Mouse (Mus musculus): ENCODE data around the gene Ints7. TPM values are rescaled to one million over a fixed set of nuclear protein-coding genes. Genes with fewer than 3 reads are reported as not detected.

Gene Ints7
- polyA plus RNA-seq, 1 experiment from 2014 or later, result 26.7 TPM

DNA sequence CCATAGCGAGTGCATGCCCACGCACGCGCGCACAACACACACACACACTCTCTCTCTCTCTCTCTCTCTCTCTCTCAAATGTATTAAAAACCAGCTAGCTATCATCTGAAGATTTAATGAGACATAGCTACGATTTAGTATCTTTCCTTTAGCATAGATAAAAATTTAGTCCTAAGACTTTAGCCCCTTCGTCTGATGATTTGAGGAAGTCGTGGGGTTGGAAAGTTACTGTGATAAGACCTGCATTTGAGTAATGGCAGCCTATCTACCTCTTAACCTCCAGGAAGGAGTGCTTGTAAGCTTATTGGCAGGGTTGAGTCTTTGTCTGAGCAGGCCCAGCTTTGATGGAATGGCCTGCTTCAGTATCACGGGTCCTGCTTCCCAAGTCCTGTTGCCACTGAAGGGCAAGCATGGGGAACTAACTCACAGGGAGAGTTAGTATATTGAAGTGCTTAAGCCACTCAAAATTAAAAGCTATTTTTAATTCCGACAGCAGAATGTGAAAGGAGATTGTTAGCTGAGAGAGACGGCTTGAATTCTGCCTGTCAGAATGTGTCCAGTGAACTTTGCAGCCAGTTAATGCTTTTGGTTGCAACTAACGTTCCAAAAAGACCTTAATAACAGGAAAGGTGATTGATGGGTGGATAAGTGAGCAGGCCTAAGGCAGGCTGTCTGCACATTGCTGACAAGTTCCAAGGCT is 42.8 kb downstream of the Ints7 start:
- Histone ChIP-seq H3K4me2 (ENCODE audit: low read length) (no peak overlapping the region), H3K9me3 (ENCODE audit: control insufficient read depth, low read length) (no peaks in the 10 kb centered on the region), H3K27me3 (replicated peaks; ENCODE audit: control insufficient read depth, insufficient read depth, low read length) (no peaks in the 10 kb centered on the region), H3K36me3 (ENCODE audit: control insufficient read depth, insufficient read depth, low read length) (peaks cover 35% of the 10 kb centered on the region), H3K4me3 (ENCODE audit: low read length) (no peak overlapping the region), H3K4me1 (ENCODE audit: control insufficient read depth, insufficient read depth, low read depth, low read length) (no peaks in the 10 kb centered on the region), H3K9ac (ENCODE audit: low read depth, low read length) (no peak overlapping the region), H3K27ac (ENCODE audit: low read depth, low read length) (no peak overlapping the region)
- WGBS, result 93% methylated on average over 12 of the region's 12 CpGs
- ATAC-seq, result no peak

DNA sequence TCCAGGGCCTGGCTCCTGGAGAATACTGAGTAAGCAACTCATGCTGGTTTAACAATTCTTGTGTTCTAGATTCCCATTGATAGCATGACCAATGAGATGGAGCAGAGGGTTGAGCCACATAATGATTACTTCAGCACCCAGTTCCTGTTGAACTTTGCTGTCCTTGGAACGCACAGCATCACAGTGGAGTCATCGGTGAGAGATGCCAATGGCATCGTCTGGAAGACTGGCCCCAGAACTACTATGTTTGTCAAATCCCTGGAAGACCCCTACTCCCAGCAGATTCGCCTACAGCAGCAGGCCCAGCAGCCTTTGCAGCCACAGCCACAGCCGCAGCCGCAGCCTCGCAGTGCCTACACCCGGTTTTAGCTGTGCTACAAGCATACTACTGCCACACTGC is 45.7 kb downstream of the Ints7 start:
- WGBS, result 95% methylated on average over 8 of the region's 8 CpGs

DNA sequence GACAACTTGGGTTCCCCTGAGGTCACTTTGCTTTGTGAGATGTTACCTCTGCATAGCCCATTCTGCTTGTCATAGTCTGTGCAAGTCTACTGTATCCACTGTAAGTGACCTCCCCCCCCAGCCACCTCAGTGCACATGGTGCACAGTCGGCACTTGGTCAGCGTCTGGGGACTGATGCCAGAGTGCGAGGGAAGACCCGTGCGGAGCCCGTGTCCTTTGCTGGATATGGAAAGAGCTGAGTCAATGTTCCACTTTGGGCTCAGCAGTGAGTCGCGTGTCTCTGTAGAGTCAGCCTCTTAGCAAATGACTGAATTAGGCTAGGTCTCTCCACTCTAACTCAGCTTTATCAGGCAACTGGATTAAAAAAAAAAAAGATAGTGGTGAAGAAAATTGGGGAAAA is 47.4 kb downstream of the Ints7 start:
- H3K9me3 ChIP-seq (ENCODE audit: control insufficient read depth, low read length), result no peaks in the 10 kb centered on the region
- WGBS, result 94% methylated on average over 8 of the region's 8 CpGs

More for the DNA sequence above, 45.7 kb downstream of the Ints7 start:
- H3K4me1 ChIP-seq (ENCODE audit: control insufficient read depth, insufficient read depth, low read depth, low read length), result no peaks in the 10 kb centered on the region
- H3K4me3 ChIP-seq (ENCODE audit: low read length), result no peak overlapping the region
- peaks cover 26% of the 10 kb centered on the region for H3K36me3 ChIP-seq (ENCODE audit: control insufficient read depth, insufficient read depth, low read length)
- no peaks in the 10 kb centered on the region for H3K27me3 ChIP-seq (replicated peaks; ENCODE audit: control insufficient read depth, insufficient read depth, low read length)
- no peak overlapping the region for H3K27ac ChIP-seq (ENCODE audit: low read depth, low read length)
- no peak for ATAC-seq
- H3K4me2 ChIP-seq (ENCODE audit: low read length), result no peak overlapping the region
- H3K9me3 ChIP-seq (ENCODE audit: control insufficient read depth, low read length), result no peaks in the 10 kb centered on the region
- H3K9ac ChIP-seq (ENCODE audit: low read depth, low read length), result no peak overlapping the region

DNA sequence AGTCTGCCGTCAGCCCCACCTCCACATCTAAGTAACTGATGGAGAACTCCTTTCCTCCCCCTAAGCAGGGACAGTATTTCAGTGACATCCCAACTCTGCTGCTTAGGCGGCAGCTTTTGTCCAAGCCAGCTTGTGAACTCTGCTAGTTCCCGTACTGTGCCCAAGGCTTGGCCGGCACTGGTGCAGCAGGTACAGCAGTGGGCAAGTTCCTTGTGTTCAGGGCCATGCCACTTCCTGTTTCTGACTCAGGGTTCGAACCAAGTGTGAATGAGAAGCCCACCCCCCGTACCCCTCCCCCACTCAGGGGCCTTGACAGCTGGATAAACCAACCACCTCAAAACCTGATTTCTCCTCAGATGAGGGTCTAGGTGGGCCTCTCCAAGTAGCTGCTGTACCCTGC is 49.1 kb downstream of the Ints7 start:
- no peak overlapping the region for H3K4me3 ChIP-seq (ENCODE audit: low read length)
- no peak overlapping the region for H3K9ac ChIP-seq (ENCODE audit: low read depth, low read length)
- no peaks in the 10 kb centered on the region for H3K9me3 ChIP-seq (ENCODE audit: control insufficient read depth, low read length)
- no peaks in the 10 kb centered on the region for H3K27me3 ChIP-seq (replicated peaks; ENCODE audit: control insufficient read depth, insufficient read depth, low read length)
- H3K27ac ChIP-seq (ENCODE audit: low read depth, low read length), result no peak overlapping the region
- no peak for ATAC-seq
- WGBS, result 75% methylated on average over 6 of the region's 6 CpGs
- H3K4me2 ChIP-seq (ENCODE audit: low read length), result no peak overlapping the region
- no peaks in the 10 kb centered on the region for H3K4me1 ChIP-seq (ENCODE audit: control insufficient read depth, insufficient read depth, low read depth, low read length)
- peaks cover 12% of the 10 kb centered on the region for H3K36me3 ChIP-seq (ENCODE audit: control insufficient read depth, insufficient read depth, low read length)

More for the DNA sequence above, 47.4 kb downstream of the Ints7 start:
- H3K4me2 ChIP-seq (ENCODE audit: low read length), result no peak overlapping the region
- peaks cover 18% of the 10 kb centered on the region for H3K36me3 ChIP-seq (ENCODE audit: control insufficient read depth, insufficient read depth, low read length)
- no peak overlapping the region for H3K9ac ChIP-seq (ENCODE audit: low read depth, low read length)
- ATAC-seq, result no peak
- no peak overlapping the region for H3K27ac ChIP-seq (ENCODE audit: low read depth, low read length)
- no peak overlapping the region for H3K4me3 ChIP-seq (ENCODE audit: low read length)
- H3K27me3 ChIP-seq (replicated peaks; ENCODE audit: control insufficient read depth, insufficient read depth, low read length), result no peaks in the 10 kb centered on the region
- no peaks in the 10 kb centered on the region for H3K4me1 ChIP-seq (ENCODE audit: control insufficient read depth, insufficient read depth, low read depth, low read length)

DNA sequence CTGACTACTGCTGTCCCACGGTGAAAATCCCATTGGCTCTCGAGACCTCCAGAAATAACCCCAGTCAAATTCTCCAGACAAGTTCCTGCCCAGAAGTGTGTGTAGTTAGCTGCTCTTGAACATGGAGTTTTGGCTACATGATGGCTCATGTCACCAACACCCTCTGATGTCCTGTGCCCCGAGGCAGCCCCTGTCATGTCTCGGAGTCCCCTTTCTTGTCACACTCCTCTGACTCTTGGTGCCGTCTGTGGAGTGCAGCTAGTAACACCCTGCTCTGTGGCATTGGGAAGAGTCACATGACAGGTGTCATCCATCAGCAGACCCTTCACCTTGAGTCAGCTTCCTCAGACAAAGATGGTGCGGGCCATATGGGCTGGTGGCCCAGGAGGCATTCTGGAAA is 49.6 kb downstream of the Ints7 start:
- Histone ChIP-seq H3K4me1 (ENCODE audit: control insufficient read depth, insufficient read depth, low read depth, low read length) (no peaks in the 10 kb centered on the region), H3K27me3 (replicated peaks; ENCODE audit: control insufficient read depth, insufficient read depth, low read length) (no peaks in the 10 kb centered on the region), H3K9me3 (ENCODE audit: control insufficient read depth, low read length) (no peaks in the 10 kb centered on the region), H3K9ac (ENCODE audit: low read depth, low read length) (no peak overlapping the region), H3K27ac (ENCODE audit: low read depth, low read length) (no peak overlapping the region), H3K4me2 (ENCODE audit: low read length) (no peak overlapping the region), H3K36me3 (ENCODE audit: control insufficient read depth, insufficient read depth, low read length) (peaks cover 8% of the 10 kb centered on the region), H3K4me3 (ENCODE audit: low read length) (no peak overlapping the region)
- ATAC-seq, result no peak
- WGBS, result 71% methylated on average over 6 of the region's 6 CpGs

DNA sequence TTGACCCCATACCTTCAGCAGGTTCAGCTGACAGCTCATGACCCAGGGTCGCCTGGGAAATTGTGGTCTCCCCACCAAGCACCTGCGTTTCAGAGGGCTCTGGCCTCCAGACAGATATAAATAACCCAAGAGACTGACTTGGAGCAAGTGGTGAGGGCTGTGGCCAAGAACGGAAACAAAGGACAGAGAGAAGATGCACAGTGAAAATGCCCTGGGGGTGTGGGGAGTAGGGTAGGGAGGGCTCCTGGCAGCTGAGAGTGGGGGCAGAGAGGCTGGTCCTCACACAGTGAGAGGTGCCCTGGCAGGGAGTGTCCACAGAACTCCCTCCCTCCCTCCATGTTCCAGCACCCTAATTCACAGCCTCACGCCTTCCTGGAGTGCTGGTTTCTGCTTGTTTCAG is 50.2 kb downstream of the Ints7 start:
- H3K4me2 ChIP-seq (ENCODE audit: low read length), result no peak overlapping the region
- H3K27me3 ChIP-seq (replicated peaks; ENCODE audit: control insufficient read depth, insufficient read depth, low read length), result no peaks in the 10 kb centered on the region
- H3K36me3 ChIP-seq (ENCODE audit: control insufficient read depth, insufficient read depth, low read length), result peaks cover 7% of the 10 kb centered on the region
- no peak for ATAC-seq
- no peak overlapping the region for H3K9ac ChIP-seq (ENCODE audit: low read depth, low read length)
- H3K9me3 ChIP-seq (ENCODE audit: control insufficient read depth, low read length), result no peaks in the 10 kb centered on the region
- H3K4me3 ChIP-seq (ENCODE audit: low read length), result no peak overlapping the region
- no peak overlapping the region for H3K27ac ChIP-seq (ENCODE audit: low read depth, low read length)
- H3K4me1 ChIP-seq (ENCODE audit: control insufficient read depth, insufficient read depth, low read depth, low read length), result no peaks in the 10 kb centered on the region
- WGBS, result 51% methylated on average over 4 of the region's 4 CpGs

DNA sequence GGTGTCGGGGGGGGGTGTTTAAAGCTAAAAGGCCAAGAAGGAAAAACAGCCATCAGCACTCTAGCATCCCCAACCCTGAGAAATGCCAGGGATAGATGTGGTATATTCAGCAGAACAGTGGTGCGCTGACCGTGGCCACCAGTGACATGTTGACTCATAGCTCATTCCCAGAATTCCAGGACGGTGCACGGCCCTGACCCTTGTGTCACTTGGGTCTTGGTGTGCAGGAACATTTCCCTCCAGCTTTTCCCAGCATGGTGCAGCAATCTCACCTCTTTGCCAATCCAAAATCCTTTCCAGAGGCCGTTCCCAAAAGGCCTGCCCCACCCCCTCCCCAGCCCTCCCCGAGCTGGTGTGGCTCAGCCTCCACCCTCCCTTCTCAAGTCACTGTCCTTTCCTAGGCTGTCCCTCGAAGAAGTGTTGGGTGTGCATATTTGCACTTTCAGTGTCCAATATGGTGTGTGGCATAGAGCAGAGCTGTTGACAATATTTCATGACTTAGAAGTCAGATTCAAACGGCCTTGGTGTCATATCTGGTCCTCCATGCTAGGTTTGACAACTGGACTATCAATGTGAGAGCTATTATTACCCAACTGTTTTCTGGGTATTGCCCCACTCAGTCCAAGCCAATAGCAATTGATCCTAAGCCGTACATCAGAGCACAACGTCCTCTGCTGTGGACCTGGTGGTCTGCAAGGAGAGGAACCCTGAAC is 53.2 kb downstream of the Ints7 start:
- 69% methylated on average over 11 of the region's 11 CpGs for WGBS
- ATAC-seq, result no peak
- Histone ChIP-seq H3K36me3 (ENCODE audit: control insufficient read depth, insufficient read depth, low read length) (no peaks in the 10 kb centered on the region), H3K4me3 (ENCODE audit: low read length) (no peak overlapping the region), H3K4me1 (ENCODE audit: control insufficient read depth, insufficient read depth, low read depth, low read length) (no peaks in the 10 kb centered on the region), H3K4me2 (ENCODE audit: low read length) (no peak overlapping the region), H3K9ac (ENCODE audit: low read depth, low read length) (no peak overlapping the region), H3K27me3 (replicated peaks; ENCODE audit: control insufficient read depth, insufficient read depth, low read length) (no peaks in the 10 kb centered on the region), H3K27ac (ENCODE audit: low read depth, low read length) (no peak overlapping the region), H3K9me3 (ENCODE audit: control insufficient read depth, low read length) (no peaks in the 10 kb centered on the region)

DNA sequence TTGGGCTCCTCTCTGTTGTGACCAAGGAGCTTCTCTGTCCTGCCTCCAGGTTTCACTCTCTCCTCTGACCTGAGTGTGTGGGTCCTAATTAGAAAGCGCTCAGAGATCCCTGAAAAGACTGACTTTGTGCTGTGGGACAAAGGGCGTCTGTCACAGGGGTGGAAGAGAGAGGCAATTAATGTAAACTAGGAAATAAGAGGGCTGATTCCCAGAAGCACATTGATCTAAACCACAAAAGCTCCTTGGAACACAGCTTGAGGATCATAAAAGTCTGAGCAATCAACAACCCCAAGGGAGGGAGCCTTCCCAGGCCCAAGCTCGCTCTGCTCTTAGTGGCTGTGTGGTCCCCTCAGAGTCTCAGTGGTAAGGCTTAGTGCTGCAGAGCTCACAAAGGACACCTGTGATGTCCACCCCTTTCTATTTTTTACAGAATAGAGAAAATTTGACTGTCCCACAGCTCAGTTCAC is 53.8 kb downstream of the Ints7 start:
- no peak overlapping the region for H3K4me2 ChIP-seq (ENCODE audit: low read length)
- H3K36me3 ChIP-seq (ENCODE audit: control insufficient read depth, insufficient read depth, low read length), result no peaks in the 10 kb centered on the region
- no peak for ATAC-seq
- H3K4me1 ChIP-seq (ENCODE audit: control insufficient read depth, insufficient read depth, low read depth, low read length), result no peaks in the 10 kb centered on the region
- no peaks in the 10 kb centered on the region for H3K9me3 ChIP-seq (ENCODE audit: control insufficient read depth, low read length)
- H3K4me3 ChIP-seq (ENCODE audit: low read length), result no peak overlapping the region
- H3K9ac ChIP-seq (ENCODE audit: low read depth, low read length), result no peak overlapping the region
- no peak overlapping the region for H3K27ac ChIP-seq (ENCODE audit: low read depth, low read length)
- WGBS, result 41% methylated on average over 3 of the region's 3 CpGs
- no peaks in the 10 kb centered on the region for H3K27me3 ChIP-seq (replicated peaks; ENCODE audit: control insufficient read depth, insufficient read depth, low read length)

DNA sequence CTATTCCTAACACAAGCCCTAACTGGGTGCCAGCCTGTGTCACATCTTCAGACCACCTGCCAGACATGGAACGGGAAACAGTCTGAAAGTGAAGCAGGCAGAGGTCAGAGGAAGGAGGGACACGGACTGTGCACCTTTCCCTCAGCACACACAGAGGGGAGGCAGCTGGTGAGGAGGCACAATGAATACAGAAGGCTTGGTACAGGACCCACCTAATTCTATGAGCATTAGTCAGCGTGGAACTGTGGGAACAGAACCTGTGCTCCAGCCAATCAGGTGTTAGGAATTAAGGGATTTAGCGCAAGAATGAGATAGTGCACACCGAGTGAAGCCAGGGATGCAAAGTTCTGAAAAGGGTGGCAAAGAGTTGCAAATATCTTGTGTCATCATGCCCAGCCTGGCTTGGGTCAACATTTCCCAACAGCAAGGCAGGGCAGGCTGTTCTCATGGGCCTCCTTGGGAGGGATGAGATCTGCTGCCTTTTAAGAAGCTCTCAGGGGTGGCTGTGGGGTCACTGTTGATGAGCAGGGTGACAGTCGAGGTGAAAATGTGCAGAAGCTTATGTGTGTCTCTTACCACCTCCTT is 57.2 kb downstream of the Ints7 start:
- Histone ChIP-seq H3K9ac (ENCODE audit: low read depth, low read length) (no peak overlapping the region), H3K36me3 (ENCODE audit: control insufficient read depth, insufficient read depth, low read length) (no peaks in the 10 kb centered on the region), H3K27ac (ENCODE audit: low read depth, low read length) (no peak overlapping the region), H3K4me3 (ENCODE audit: low read length) (no peak overlapping the region), H3K27me3 (replicated peaks; ENCODE audit: control insufficient read depth, insufficient read depth, low read length) (no peaks in the 10 kb centered on the region), H3K4me1 (ENCODE audit: control insufficient read depth, insufficient read depth, low read depth, low read length) (no peaks in the 10 kb centered on the region), H3K4me2 (ENCODE audit: low read length) (no peak overlapping the region), H3K9me3 (ENCODE audit: control insufficient read depth, low read length) (no peaks in the 10 kb centered on the region)
- 82% methylated on average over 6 of the region's 6 CpGs for WGBS
- no peak for ATAC-seq
